Mouse (Mus musculus) intestine, embryonic 15.5 days (tissue): ENCODE data around the gene Eef1akmt3. TPM values are rescaled to one million over a fixed set of nuclear protein-coding genes. Genes with fewer than 3 reads are reported as not detected.
A peak's percentile ranks its signal among the peaks of the same experiment; 100 is the strongest.
"Not testable (repeated sequence)": the region's sequence is repeated elsewhere in the genome, so short reads cannot be mapped to it uniquely, and the experiment has no call there.

Experiments used
- ATAC-seq: fragments of 200-750 bp; cut with Nextera tagmentation; 2 replicates; pipeline ENCODE4 v1.8.0; 2017; ENCODE audit warnings: moderate TSS enrichment, moderate library complexity
- H3K27ac ChIP-seq: fragments of 300-500 bp; sonication (generic); 2 replicates; pipeline ENCODE4 v1.5.1; 2015; ENCODE audit warnings: mild to moderate bottlenecking, inconsistent platforms
- H3K27me3 ChIP-seq: fragments of 300-500 bp; sonication (generic); replicated peaks from 2 replicates; pipeline ENCODE4 v1.6.1; 2015; ENCODE audit warnings: inconsistent platforms
- H3K36me3 ChIP-seq: fragments of 300-500 bp; sonication (generic); 2 replicates; pipeline ENCODE4 v1.6.1; 2015; ENCODE audit warnings: inconsistent platforms
- H3K4me1 ChIP-seq: fragments of 300-500 bp; sonication (generic); replicated peaks from 2 replicates; pipeline ENCODE4 v1.6.1; 2015; ENCODE audit warnings: inconsistent platforms
- H3K4me2 ChIP-seq: fragments of 300-500 bp; sonication (generic); replicated peaks from 2 replicates; pipeline ENCODE4 v1.6.1; 2015; ENCODE audit warnings: mild to moderate bottlenecking, inconsistent platforms
- H3K4me3 ChIP-seq: fragments of 300-500 bp; sonication (generic); replicated peaks from 2 replicates; pipeline ENCODE4 v1.5.1; 2015; ENCODE audit warnings: inconsistent platforms
- H3K9ac ChIP-seq: fragments of 300-500 bp; sonication (generic); 2 replicates; pipeline ENCODE4 v1.6.1; 2015; ENCODE audit warnings: inconsistent platforms
- H3K9me3 ChIP-seq: fragments of 300-500 bp; sonication (generic); 2 replicates; pipeline ENCODE4 v1.6.1; 2016; ENCODE audit warnings: inconsistent platforms
- WGBS: fragments of 180-500 bp; shearing (Covaris S2); methylation state at CpG from one replicate; pipeline ENCODE4 v1.1.7; 2015; 5-methylcytosine and 5-hydroxymethylcytosine counted together
- polyA plus RNA-seq: library from polyadenylated mRNA; unstranded; fragments of >200 nt; fragmentation: Nextera tagmentation; extraction: Ambion mirVana; gene quantifications from 2 replicates; pipeline ENCODE4 v1.2.1, GENCODE M21; 2015

Eef1akmt3 gene
- polyA plus RNA-seq, 1 experiment from 2014 or later = 0.40 TPM

DNA sequence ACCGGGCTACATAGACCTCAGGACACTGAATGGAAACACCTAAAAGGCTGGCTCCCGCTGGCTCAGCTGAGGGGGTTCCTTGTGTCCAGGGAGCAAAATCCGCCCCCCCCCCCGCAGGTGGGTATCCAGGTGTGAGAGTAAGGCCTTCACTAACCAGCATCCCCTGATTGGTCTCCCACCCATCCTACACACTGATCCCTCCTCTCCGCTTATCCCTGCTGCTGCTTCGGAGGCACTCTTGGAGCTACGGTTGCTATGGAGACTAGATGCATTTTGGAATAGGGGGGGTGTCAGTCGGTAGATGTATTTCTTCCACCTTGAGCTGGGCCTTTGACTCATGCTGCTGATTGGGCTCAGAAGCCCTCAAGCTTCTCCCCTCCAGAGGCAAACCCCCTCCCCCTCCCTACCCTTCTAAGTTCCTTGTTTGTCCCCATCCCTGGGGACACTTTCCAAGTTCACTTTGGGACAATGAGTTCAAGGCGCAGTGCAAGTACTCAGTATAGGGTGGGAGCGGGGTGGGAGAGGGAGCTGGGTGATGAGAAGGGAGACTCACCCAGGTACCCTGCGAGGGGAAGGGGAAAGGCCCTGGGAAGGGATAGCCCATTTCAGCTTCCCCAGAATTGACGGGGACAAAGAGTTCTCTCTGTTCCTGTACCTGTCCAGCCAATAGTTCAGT, 36.8 kb upstream of the Eef1akmt3 start:
- H3K27ac ChIP-seq = no peak overlapping the region
- H3K4me3 ChIP-seq = peak overlapping the region; percentile 48
- H3K9me3 ChIP-seq = no peaks in the 10 kb centered on the region
- H3K4me2 ChIP-seq = peak overlapping the region; percentile 92
- no peak overlapping the region for H3K9ac ChIP-seq
- no peak for ATAC-seq
- H3K4me1 ChIP-seq = peaks cover 34% of the 10 kb centered on the region
- H3K27me3 ChIP-seq = peaks cover 72% of the 10 kb centered on the region
- 3% methylated on average over 12 of the region's 12 CpGs for WGBS
- no peaks in the 10 kb centered on the region for H3K36me3 ChIP-seq

- ATAC-seq = no peak
- 8% methylated on average over 10 of the region's 10 CpGs for WGBS
- Histone ChIP-seq H3K4me3 (no peak overlapping the region), H3K27ac (no peak overlapping the region), H3K9me3 (no peaks in the 10 kb centered on the region), H3K27me3 (peaks cover 66% of the 10 kb centered on the region), H3K4me1 (peaks cover 34% of the 10 kb centered on the region), H3K36me3 (no peaks in the 10 kb centered on the region), H3K9ac (no peak overlapping the region), H3K4me2 (no peak overlapping the region)
Measured at GRCm38 (mm10) chr10:127077515-127077914, 36.2 kb upstream of the Eef1akmt3 start.

- H3K9ac ChIP-seq = no peak overlapping the region
Measured at GRCm38 (mm10) chr10:127076082-127076481, 34.8 kb upstream of the Eef1akmt3 start.

DNA sequence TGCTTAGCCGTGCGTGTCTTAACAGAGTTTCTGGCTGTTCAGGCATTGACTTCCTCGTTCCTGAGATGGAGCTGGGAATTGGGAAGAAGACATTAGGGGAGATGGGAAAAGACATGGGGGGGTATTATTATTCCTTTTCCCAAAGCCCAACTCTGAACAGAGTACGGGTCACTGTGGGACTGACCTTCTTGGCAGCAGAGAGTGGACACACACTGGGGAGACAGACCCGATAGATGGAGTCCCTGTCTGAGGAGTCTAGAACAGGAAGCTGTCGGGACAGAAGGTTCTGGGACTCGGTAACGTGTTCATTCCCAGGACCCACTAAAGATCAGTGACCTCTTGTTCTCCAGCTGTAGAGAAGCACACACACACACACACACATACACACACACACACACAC, 34.3 kb upstream of the Eef1akmt3 start:
- ATAC-seq = no peak
- H3K27me3 ChIP-seq = peaks cover 49% of the 10 kb centered on the region
- WGBS = 60% methylated on average over 8 of the region's 8 CpGs

More at GRCm38 (mm10) chr10:127076082-127076481, 34.8 kb upstream of the Eef1akmt3 start:
- H3K4me2 ChIP-seq = no peak overlapping the region
- H3K9me3 ChIP-seq = no peaks in the 10 kb centered on the region
- WGBS = 27% methylated on average over 4 of the region's 4 CpGs
- no peak for ATAC-seq
- H3K4me1 ChIP-seq = peaks cover 25% of the 10 kb centered on the region
- peaks cover 53% of the 10 kb centered on the region for H3K27me3 ChIP-seq
- H3K36me3 ChIP-seq = no peaks in the 10 kb centered on the region
- no peak overlapping the region for H3K4me3 ChIP-seq
- H3K27ac ChIP-seq = no peak overlapping the region

GRCm38 (mm10) chr10:127075080-127075479, 33.8 kb upstream of the Eef1akmt3 start, which contains the start of gene Agap2:
Agap2 (plus strand) TSS chr10:127075284.
- 55% methylated on average over 9 of the region's 9 CpGs for WGBS
- Histone ChIP-seq H3K9ac (no peak within 1 kb of the TSS), H3K4me1 (peaks cover 16% of the 10 kb centered on the region), H3K4me3 (no peak within 1 kb of the TSS), H3K27me3 (peaks cover 43% of the 10 kb centered on the region), H3K4me2 (no peak within 1 kb of the TSS), H3K9me3 (no peaks in the 10 kb centered on the region), H3K27ac (no peak within 1 kb of the TSS), H3K36me3 (no peaks in the 10 kb centered on the region)
- ATAC-seq = no peak

More for the DNA sequence above, 34.3 kb upstream of the Eef1akmt3 start:
- Histone ChIP-seq H3K9me3 (no peaks in the 10 kb centered on the region), H3K27ac (no peak overlapping the region), H3K4me3 (no peak overlapping the region), H3K4me2 (no peak overlapping the region), H3K9ac (no peak overlapping the region), H3K4me1 (peaks cover 22% of the 10 kb centered on the region), H3K36me3 (no peaks in the 10 kb centered on the region)

DNA sequence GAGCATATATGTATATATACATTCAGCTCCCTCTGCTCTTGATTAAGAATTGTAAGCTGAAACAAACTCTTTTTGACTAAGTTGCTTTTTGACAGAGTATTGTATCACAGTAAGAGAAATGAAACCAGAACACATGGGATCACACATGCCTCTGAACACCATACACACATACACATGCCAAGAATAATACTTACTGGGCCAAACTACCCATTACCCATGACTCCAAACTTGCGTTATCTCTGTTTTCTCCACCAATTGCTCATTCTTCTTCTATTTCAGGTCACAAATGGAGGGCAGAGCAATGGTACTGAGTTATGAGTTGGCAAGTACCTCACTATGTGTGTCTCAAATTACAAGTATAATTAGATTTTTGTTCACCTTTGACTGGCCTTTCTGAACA, 32.7 kb upstream of the Eef1akmt3 start:
- H3K4me2 ChIP-seq = no peak overlapping the region
- no peak overlapping the region for H3K4me3 ChIP-seq
- peaks cover 9% of the 10 kb centered on the region for H3K4me1 ChIP-seq
- ATAC-seq = no peak
- no peak overlapping the region for H3K27ac ChIP-seq
- 94% methylated on average over 1 of the region's 1 CpGs for WGBS
- no peaks in the 10 kb centered on the region for H3K9me3 ChIP-seq
- no peaks in the 10 kb centered on the region for H3K36me3 ChIP-seq
- peaks cover 32% of the 10 kb centered on the region for H3K27me3 ChIP-seq
- no peak overlapping the region for H3K9ac ChIP-seq

DNA sequence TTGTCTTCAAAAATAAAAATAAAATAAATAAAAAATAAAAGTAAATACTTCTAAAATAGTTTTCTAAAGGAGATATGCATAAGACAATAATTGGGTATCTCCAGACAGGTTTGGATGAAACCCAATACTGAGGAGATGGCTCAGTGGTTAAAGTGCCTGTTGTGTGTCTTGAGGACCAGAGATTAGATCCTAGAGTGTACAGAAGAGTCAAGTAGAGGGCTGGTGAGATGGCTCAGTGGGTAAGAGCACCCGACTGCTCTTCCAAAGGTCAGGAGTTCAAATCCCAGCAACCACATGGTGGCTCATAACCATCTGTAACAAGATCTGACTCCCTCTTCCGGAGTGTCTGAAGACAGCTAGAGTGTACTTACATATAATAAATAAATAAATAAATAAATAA, 31.7 kb upstream of the Eef1akmt3 start:
- peaks cover 22% of the 10 kb centered on the region for H3K27me3 ChIP-seq
- not testable (repeated sequence) for H3K4me3 ChIP-seq, H3K9me3 ChIP-seq, H3K9ac ChIP-seq, H3K4me2 ChIP-seq, H3K27ac ChIP-seq, H3K36me3 ChIP-seq, ATAC-seq
- H3K4me1 ChIP-seq = peaks cover 15% of the 10 kb centered on the region
- 74% methylated on average over 2 of the region's 2 CpGs for WGBS

DNA sequence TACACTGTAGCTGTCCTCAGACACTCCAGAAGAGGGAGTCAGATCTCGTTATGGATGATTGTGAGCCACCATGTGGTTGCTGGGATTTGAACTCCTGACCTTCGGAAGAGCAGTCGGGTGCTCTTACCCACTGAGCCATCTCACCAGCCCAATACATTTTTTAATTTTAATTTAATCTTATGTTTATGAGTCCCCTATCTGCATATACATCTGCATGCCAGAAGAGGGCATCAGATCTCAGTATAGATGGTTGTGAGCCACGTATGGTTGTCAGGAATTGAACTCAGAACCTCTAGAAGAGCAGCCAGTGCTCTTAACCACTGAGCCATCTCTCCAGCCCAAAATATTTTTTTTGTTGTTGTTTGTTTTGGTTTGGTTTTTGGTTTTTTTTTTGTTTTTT, 31.0 kb upstream of the Eef1akmt3 start:
- H3K9me3 ChIP-seq, H3K27ac ChIP-seq, H3K9ac ChIP-seq, H3K4me2 ChIP-seq, H3K36me3 ChIP-seq, H3K4me3 ChIP-seq, ATAC-seq: not testable (repeated sequence)
- H3K4me1 ChIP-seq = peaks cover 15% of the 10 kb centered on the region
- H3K27me3 ChIP-seq = peaks cover 15% of the 10 kb centered on the region
- 82% methylated on average over 4 of the region's 4 CpGs for WGBS

GRCm38 (mm10) chr10:127071203-127071602, 29.9 kb upstream of the Eef1akmt3 start:
- peak overlapping the region; percentile 89 for H3K4me2 ChIP-seq
- no peak for ATAC-seq
- H3K27me3 ChIP-seq = peaks cover 7% of the 10 kb centered on the region
- peaks cover 21% of the 10 kb centered on the region for H3K4me1 ChIP-seq
- H3K9me3 ChIP-seq = no peaks in the 10 kb centered on the region
- no peak overlapping the region for H3K27ac ChIP-seq
- 70% methylated on average over 9 of the region's 9 CpGs for WGBS
- H3K36me3 ChIP-seq = peaks cover 16% of the 10 kb centered on the region
- 0 out of 2 replicates have a peak overlapping the region, but pooled peaks have one; percentile 67 for H3K9ac ChIP-seq
- H3K4me3 ChIP-seq = peak overlapping the region; percentile 50

- peak; percentile 90 for ATAC-seq
- peaks cover 24% of the 10 kb centered on the region for H3K4me1 ChIP-seq
- H3K27ac ChIP-seq = peak within 1 kb of the TSS; percentile 78
- H3K9me3 ChIP-seq = no peaks in the 10 kb centered on the region
- 1% methylated on average over 36 of the region's 36 CpGs for WGBS
- H3K36me3 ChIP-seq = peaks cover 24% of the 10 kb centered on the region
- peak within 1 kb of the TSS; percentile 67 for H3K9ac ChIP-seq
- peak within 1 kb of the TSS; percentile 50 for H3K4me3 ChIP-seq
- peaks cover 5% of the 10 kb centered on the region; the same call in 1 of the 2 replicates for H3K27me3 ChIP-seq
- H3K4me2 ChIP-seq = peak within 1 kb of the TSS; percentile 89
Measured at GRCm38 (mm10) chr10:127070190-127071121, 29.1 kb upstream of the Eef1akmt3 start, which contains the start of gene Tspan31. Tspan31 (minus strand) TSS chr10:127070264.

GRCm38 (mm10) chr10:127069281-127070189, 28.2 kb upstream of the Eef1akmt3 start:
- 5% methylated on average over 30 of the region's 30 CpGs for WGBS

More at GRCm38 (mm10) chr10:127069281-127070189, 28.2 kb upstream of the Eef1akmt3 start:
- Histone ChIP-seq H3K4me1 (peaks cover 33% of the 10 kb centered on the region), H3K9ac (peak overlapping the region; percentile 64), H3K4me2 (peak overlapping the region; percentile 85), H3K9me3 (no peaks in the 10 kb centered on the region), H3K27ac (peak overlapping the region; percentile 78), H3K4me3 (peak overlapping the region; percentile 50), H3K27me3 (no peaks in the 10 kb centered on the region), H3K36me3 (peaks cover 30% of the 10 kb centered on the region)
- ATAC-seq = peak; percentile 42
